Mouse (Mus musculus) hindbrain, embryonic 13.5 days (tissue): Measurements from ENCODE around the gene Akap7. TPM values are rescaled to one million over a fixed set of nuclear protein-coding genes. Genes with fewer than 3 reads are reported as not detected.

Experiments
- ATAC-seq: fragments of 200-750 bp; cut with Nextera tagmentation; 2 replicates; pipeline ENCODE4 v1.8.0; 2017; ENCODE audit warnings: moderate TSS enrichment; ENCODE audit not compliant: low FRiP score
- H3K27ac ChIP-seq: fragments of 300-500 bp; sonication (generic); 2 replicates; pipeline ENCODE4 v1.5.1; 2015; ENCODE audit warnings: inconsistent platforms, mild to moderate bottlenecking, moderate library complexity
- H3K27me3 ChIP-seq: fragments of 300-500 bp; sonication (generic); 2 replicates; pipeline ENCODE4 v1.6.1; 2015; ENCODE audit warnings: mild to moderate bottlenecking, inconsistent platforms
- H3K36me3 ChIP-seq: fragments of 300-500 bp; sonication (generic); 2 replicates; pipeline ENCODE4 v1.6.1; 2015; ENCODE audit warnings: mild to moderate bottlenecking, inconsistent platforms
- H3K4me1 ChIP-seq: fragments of 300-500 bp; sonication (generic); replicated peaks from 2 replicates; pipeline ENCODE4 v1.6.1; 2015; ENCODE audit warnings: inconsistent platforms
- H3K4me2 ChIP-seq: fragments of 300-500 bp; sonication (generic); 2 replicates; pipeline ENCODE4 v1.6.1; 2015; ENCODE audit warnings: inconsistent platforms, mild to moderate bottlenecking, moderate library complexity
- H3K4me3 ChIP-seq: fragments of 300-500 bp; sonication (generic); 2 replicates; pipeline ENCODE4 v1.5.1; 2015; ENCODE audit warnings: mild to moderate bottlenecking, inconsistent platforms
- H3K9ac ChIP-seq: fragments of 300-500 bp; sonication (generic); 2 replicates; pipeline ENCODE4 v1.6.1; 2015; ENCODE audit warnings: mild to moderate bottlenecking, inconsistent platforms
- H3K9me3 ChIP-seq: fragments of 300-500 bp; sonication (generic); 2 replicates; pipeline ENCODE4 v1.6.1; 2016; ENCODE audit warnings: inconsistent platforms
- WGBS: fragments of 180-500 bp; shearing (Covaris S2); methylation state at CpG from one replicate; pipeline ENCODE4 v1.1.7; 2015; 5-methylcytosine and 5-hydroxymethylcytosine counted together
- polyA plus RNA-seq: library from polyadenylated mRNA; unstranded; fragments of >200 nt; fragmentation: Nextera tagmentation; extraction: Ambion mirVana; gene quantifications from 2 replicates; pipeline ENCODE4 v1.2.1, GENCODE M21; 2015

Akap7 gene
- polyA plus RNA-seq, 1 experiment from 2014 or later = 28.1 TPM

DNA sequence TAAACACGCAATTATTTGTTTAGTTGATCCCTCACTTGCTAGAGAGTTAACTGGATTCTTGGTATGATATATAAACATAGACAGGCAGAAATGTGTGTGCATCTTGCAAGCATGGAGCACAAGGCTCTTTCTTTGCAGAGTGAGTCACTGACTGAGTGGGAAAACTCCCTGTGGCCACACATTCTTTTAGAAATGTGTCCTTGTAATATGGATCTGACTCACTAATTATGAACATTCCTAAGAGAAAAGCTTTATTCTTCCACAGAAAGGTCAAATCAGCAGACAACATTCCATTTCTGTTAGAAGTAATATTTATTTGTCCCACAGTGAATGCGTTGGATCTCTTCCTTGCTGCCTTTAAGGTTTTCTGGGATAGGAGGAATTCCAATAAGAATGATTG lies 35.9 kb downstream of the Akap7 start:
- Histone ChIP-seq H3K9ac (no peak overlapping the region), H3K27me3 (no peaks in the 10 kb centered on the region), H3K36me3 (no peaks in the 10 kb centered on the region), H3K4me2 (no peak overlapping the region), H3K4me3 (no peak overlapping the region), H3K9me3 (no peaks in the 10 kb centered on the region), H3K27ac (no peak overlapping the region), H3K4me1 (0 out of 2 replicates have a peak, but pooled peaks cover 2% of the 10 kb centered on the region)
- ATAC-seq = no peak
- WGBS = 89% methylated on average over 2 of the region's 2 CpGs

DNA sequence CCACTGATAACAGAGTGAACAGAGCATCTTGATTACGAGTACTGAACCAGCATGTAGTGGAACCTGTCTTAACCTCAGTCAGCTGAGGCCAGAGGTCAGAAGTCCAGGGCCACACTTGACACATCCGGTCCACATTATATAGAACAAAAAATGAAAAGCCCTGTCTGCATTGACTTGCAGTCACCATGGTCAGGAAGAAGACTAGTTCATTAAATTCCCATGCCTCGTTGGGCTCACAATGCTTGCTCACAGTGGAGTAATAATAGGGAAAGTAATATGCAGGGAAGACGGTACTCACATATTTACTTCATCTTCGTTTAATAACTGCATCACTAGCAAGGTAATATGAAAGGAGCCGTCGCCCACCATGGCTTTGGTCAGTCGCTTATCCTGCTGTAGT lies 36.5 kb downstream of the Akap7 start:
- no peak overlapping the region for H3K27ac ChIP-seq
- H3K9me3 ChIP-seq = no peaks in the 10 kb centered on the region
- ATAC-seq = no peak
- H3K36me3 ChIP-seq = no peaks in the 10 kb centered on the region
- no peaks in the 10 kb centered on the region for H3K27me3 ChIP-seq
- WGBS = 89% methylated on average over 8 of the region's 8 CpGs
- no peak overlapping the region for H3K4me3 ChIP-seq
- H3K4me1 ChIP-seq = 0 out of 2 replicates have a peak, but pooled peaks cover 2% of the 10 kb centered on the region
- no peak overlapping the region for H3K4me2 ChIP-seq
- no peak overlapping the region for H3K9ac ChIP-seq

DNA sequence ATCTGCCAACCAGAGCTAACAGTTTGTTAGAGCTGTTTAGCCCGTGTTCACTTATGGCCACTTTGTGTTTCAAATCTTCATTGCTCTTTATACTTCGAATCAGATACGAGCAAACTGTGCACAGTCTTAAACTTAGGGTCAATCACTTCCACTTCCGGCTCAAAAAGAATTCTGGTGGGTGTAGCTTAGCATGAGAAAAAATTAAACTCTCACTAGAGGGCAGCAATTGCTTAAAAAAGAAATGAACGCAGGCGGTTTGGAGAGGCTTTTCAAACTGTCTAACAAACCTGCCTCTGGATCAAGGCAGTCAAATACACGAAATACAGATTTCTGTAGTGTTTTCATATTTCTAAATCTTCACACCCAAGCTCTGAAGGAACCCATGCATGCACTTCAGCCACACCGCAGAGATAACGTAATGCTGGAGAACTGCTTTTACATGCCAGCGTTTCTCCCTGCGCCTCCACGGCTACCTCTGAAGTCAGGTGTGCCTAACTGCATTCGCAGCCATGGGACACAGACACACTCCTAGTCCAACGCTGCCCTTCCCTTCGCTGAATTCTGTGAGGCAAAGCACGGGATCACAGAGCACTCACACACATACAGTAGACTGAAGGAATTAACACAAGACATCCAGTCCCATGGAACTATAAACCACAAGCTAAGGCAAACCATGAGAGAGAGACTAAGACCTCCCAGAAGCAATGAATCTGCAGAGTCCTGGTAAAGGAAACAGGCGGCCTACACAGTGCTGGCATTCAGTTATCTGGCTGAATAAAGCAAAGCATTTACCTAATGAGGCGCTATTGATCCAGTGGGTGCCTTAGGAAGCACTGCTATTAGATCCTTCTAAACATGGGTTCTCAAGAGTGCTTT lies 39.0 kb downstream of the Akap7 start:
- no peak overlapping the region for H3K4me2 ChIP-seq
- H3K4me1 ChIP-seq = 0 out of 2 replicates have a peak, but pooled peaks cover 2% of the 10 kb centered on the region
- no peak overlapping the region for H3K4me3 ChIP-seq
- peak; percentile 76 for ATAC-seq
- WGBS = 55% methylated on average over 18 of the region's 18 CpGs
- no peak overlapping the region for H3K27ac ChIP-seq
- H3K36me3 ChIP-seq = no peaks in the 10 kb centered on the region
- H3K9ac ChIP-seq = no peak overlapping the region
- no peaks in the 10 kb centered on the region for H3K27me3 ChIP-seq
- no peaks in the 10 kb centered on the region for H3K9me3 ChIP-seq

DNA sequence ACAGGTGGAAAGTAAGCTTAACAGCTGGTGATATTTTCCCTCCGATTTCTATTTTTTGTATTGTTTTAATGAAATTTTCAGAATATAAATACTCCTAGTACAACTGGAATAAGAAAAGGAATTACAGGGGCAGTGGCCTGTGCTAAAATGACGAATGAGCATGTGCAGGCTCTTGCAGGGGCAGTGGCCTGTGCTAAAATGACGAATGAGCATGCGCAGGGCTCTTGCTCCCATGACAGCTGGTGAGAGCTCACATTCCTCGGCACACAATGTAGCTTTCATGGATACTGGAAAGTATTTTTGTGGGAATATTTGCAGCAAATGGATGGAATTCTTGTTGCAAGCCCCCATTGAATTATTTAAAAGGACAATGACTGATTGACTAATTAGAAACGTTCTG lies 46.5 kb downstream of the Akap7 start:
- Histone ChIP-seq H3K36me3 (no peaks in the 10 kb centered on the region), H3K27ac (0 out of 2 replicates have a peak overlapping the region, but pooled peaks have one; percentile 2), H3K4me2 (no peak overlapping the region; the same call in 1 of the 2 replicates), H3K9me3 (no peaks in the 10 kb centered on the region), H3K9ac (no peak overlapping the region), H3K4me1 (no peaks in the 10 kb centered on the region; the same call in 1 of the 2 replicates), H3K4me3 (no peak overlapping the region), H3K27me3 (no peaks in the 10 kb centered on the region)
- peak; percentile 83; the same call in 1 of the 2 replicates for ATAC-seq
- WGBS = 34% methylated on average over 6 of the region's 6 CpGs

DNA sequence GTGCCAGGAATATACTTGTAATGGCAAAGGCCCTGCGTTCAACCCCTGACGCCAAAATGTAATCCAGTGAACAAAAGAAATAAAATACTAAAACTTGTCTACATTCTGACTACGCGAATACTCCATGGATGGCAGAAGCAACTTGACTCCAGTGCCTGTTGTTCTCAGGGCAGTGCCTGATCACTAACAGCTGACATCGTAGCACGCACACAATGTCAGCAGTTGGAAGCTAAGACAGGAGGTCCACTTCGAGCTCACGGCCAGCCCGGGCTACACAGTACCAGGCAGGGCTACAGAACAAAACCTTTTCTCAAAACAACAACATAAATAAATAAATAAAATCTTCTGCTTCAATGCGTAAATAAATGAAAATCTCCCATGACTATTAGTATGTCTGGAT lies 46.9 kb downstream of the Akap7 start:
- no peaks in the 10 kb centered on the region for H3K27me3 ChIP-seq
- no peak for ATAC-seq
- 88% methylated on average over 10 of the region's 10 CpGs for WGBS

DNA sequence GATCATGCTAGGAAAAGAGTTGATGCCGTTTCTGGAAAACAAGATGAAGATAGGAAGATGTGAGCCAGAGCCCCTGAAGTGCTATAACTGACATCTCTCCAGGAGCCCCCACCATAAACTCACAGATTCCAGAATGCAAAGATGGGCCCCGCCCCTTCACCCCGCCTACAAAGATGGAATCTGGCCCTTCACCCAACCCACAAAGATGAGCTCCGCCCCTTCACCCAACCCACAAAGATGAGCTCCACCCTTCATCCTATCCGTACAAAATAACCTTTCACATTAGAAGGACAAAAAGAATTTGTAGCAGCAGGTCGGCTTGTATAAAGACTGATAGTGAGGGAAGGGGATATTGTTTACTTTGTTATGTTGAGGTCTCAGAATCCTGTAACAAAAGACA lies 49.5 kb downstream of the Akap7 start:
- Histone ChIP-seq H3K4me3 (no peak overlapping the region), H3K4me1 (no peaks in the 10 kb centered on the region; the same call in 1 of the 2 replicates), H3K4me2 (no peak overlapping the region), H3K9ac (no peak overlapping the region), H3K36me3 (no peaks in the 10 kb centered on the region), H3K27me3 (no peaks in the 10 kb centered on the region), H3K9me3 (no peaks in the 10 kb centered on the region), H3K27ac (no peak overlapping the region)
- WGBS = 79% methylated on average over 6 of the region's 6 CpGs
- no peak for ATAC-seq

More for the DNA sequence above, 46.9 kb downstream of the Akap7 start:
- Histone ChIP-seq H3K9me3 (no peaks in the 10 kb centered on the region), H3K4me3 (no peak overlapping the region), H3K9ac (no peak overlapping the region), H3K4me2 (no peak overlapping the region), H3K4me1 (no peaks in the 10 kb centered on the region; the same call in 1 of the 2 replicates), H3K27ac (no peak overlapping the region; the same call in 1 of the 2 replicates), H3K36me3 (no peaks in the 10 kb centered on the region)

DNA sequence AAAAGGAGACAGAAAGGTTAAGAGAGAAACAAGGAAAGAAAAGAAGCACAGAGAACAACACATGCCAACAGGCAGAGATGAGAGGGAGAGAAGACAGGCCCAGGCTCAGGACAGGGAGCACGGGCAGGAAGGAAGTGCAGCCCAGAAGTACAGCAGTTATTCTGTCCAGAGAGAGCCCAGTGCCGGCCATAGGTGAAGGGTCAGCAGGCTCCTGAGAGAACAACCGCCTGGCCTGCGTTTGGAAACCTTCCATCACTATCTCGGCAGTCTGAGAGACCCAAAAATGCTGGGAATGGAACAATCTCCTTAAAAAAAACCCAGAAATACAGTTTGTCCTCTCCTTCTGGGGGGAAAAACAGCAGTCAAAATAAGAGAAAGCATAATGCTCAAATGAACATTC lies 50.2 kb downstream of the Akap7 start:
- no peaks in the 10 kb centered on the region for H3K36me3 ChIP-seq
- H3K9me3 ChIP-seq = no peaks in the 10 kb centered on the region
- H3K27ac ChIP-seq = no peak overlapping the region
- no peaks in the 10 kb centered on the region; the same call in 1 of the 2 replicates for H3K4me1 ChIP-seq
- no peaks in the 10 kb centered on the region for H3K27me3 ChIP-seq
- no peak overlapping the region for H3K9ac ChIP-seq
- H3K4me2 ChIP-seq = no peak overlapping the region
- ATAC-seq = no peak
- 71% methylated on average over 5 of the region's 5 CpGs for WGBS
- H3K4me3 ChIP-seq = no peak overlapping the region

DNA sequence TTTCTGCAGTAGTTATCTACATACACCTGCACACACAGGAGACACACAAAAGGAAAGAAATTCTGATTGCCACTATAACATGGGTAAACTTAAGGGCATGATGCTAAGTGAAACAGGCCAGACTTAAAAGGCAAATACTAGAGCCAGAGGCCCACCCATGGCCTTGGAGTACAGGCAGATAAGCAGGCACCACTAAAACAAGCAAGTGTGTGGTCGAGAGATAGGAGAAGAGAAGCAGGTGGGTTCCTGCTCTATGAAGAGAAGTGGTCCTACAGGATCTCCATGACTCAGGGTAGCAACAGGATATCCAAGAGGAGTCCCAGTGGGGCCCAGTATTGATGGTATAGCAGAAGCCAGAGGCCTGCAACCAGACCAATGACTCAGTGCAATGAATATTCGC lies 54.2 kb downstream of the Akap7 start:
- ATAC-seq = no peak
- no peak overlapping the region for H3K4me3 ChIP-seq
- H3K27ac ChIP-seq = no peak overlapping the region
- no peaks in the 10 kb centered on the region for H3K27me3 ChIP-seq
- WGBS = 86% methylated on average over 2 of the region's 2 CpGs
- H3K4me2 ChIP-seq = no peak overlapping the region
- H3K9ac ChIP-seq = no peak overlapping the region
- H3K4me1 ChIP-seq = no peaks in the 10 kb centered on the region
- H3K9me3 ChIP-seq = no peaks in the 10 kb centered on the region
- no peaks in the 10 kb centered on the region for H3K36me3 ChIP-seq

DNA sequence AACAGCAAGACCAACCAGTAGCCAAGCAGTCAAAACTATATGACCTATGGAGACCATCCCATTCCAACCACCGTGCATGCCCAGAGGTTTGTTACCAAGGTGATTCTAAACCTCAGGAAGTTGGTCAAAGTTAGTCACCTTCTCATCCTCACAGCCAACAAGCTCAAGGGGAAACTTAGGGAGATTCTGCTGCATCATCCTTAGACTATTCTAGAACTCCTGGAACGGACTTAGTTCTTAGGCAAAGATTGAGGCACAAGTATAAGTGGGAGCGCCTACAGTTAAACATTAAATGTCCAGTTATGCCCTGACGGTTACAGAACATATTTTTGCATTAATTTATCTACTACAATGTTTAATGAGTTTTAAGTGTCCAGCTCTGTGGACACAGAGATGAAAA lies 54.7 kb downstream of the Akap7 start:
- 93% methylated on average over 4 of the region's 4 CpGs for WGBS
- H3K27me3 ChIP-seq = no peaks in the 10 kb centered on the region
- no peak overlapping the region for H3K27ac ChIP-seq
- H3K36me3 ChIP-seq = no peaks in the 10 kb centered on the region
- no peaks in the 10 kb centered on the region for H3K9me3 ChIP-seq
- H3K9ac ChIP-seq = no peak overlapping the region
- no peak overlapping the region for H3K4me2 ChIP-seq
- H3K4me1 ChIP-seq = no peaks in the 10 kb centered on the region
- ATAC-seq = no peak
- no peak overlapping the region for H3K4me3 ChIP-seq

DNA sequence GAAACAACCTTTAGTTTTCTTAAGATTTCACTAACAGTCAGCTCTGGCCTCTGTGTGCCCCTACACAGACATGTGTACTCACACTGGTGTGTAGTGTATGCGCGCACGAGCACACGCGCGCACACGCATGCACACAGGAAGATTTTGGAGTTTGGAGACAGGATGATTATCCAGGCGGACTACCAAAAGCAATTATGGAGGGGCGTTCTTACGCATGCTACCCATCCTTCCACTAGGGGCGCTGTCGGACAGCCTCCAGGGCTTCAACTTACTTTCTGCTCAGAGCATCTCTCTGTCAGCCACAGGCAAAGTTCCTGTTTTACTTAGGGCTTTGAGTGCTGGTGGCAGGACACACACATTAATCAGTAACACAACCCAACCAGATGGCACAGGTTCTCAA lies 57.6 kb downstream of the Akap7 start:
- Histone ChIP-seq H3K4me1 (no peaks in the 10 kb centered on the region), H3K9me3 (no peaks in the 10 kb centered on the region), H3K9ac (no peak overlapping the region), H3K4me3 (no peak overlapping the region), H3K27me3 (no peaks in the 10 kb centered on the region), H3K4me2 (no peak overlapping the region), H3K27ac (no peak overlapping the region), H3K36me3 (no peaks in the 10 kb centered on the region)
- ATAC-seq = 0 out of 2 replicates have a peak, but pooled peaks have one; percentile 43
- 48% methylated on average over 12 of the region's 12 CpGs for WGBS

DNA sequence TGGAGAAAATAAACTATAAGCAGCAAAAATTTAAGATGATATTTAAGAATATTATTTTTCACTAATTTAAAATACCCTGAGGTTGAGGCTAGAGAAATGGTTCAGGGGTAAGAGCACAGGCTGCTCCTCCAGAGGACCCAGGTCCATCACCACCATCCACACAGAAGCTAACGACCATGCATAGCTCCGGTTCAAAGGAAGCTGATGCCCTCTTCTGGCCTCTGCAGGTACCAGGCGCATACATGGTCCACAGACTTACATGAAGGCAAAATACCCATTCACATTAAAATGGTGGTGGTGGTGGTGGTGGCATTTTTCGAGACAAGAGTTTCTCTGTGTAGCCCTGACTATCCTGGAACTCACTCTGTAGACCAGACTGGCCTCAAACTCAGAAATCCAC lies 61.5 kb downstream of the Akap7 start:
- 50% methylated on average over 4 of the region's 4 CpGs for WGBS
- ATAC-seq = no peak
- Histone ChIP-seq H3K4me3 (no peak overlapping the region), H3K27ac (no peak overlapping the region), H3K27me3 (no peaks in the 10 kb centered on the region), H3K4me2 (no peak overlapping the region), H3K4me1 (no peaks in the 10 kb centered on the region), H3K36me3 (no peaks in the 10 kb centered on the region), H3K9ac (no peak overlapping the region), H3K9me3 (no peaks in the 10 kb centered on the region)

DNA sequence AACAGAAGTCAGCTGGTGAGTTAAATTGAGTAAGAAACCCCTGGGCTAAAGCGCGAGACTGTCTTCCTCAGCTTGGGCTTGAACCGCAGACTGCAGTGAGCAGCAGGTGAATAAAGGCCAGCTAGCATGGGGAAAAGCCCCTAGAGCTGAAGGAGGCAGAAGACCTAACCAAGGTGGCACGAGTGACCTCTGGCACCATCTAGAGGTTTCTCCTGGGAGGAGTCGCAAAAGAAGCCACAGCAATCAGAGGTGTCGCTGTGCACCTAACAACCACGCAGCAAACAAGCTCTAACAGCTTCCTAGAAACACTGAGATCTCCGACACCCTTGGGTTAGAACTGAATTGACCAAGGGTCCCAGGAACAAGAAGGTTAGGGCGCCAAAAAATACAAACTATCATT lies 68.5 kb downstream of the Akap7 start:
- Histone ChIP-seq H3K9ac (no peak overlapping the region), H3K27me3 (no peaks in the 10 kb centered on the region), H3K4me3 (no peak overlapping the region), H3K27ac (no peak overlapping the region), H3K36me3 (no peaks in the 10 kb centered on the region), H3K4me1 (no peaks in the 10 kb centered on the region), H3K4me2 (no peak overlapping the region), H3K9me3 (no peaks in the 10 kb centered on the region)
- ATAC-seq = 0 out of 2 replicates have a peak, but pooled peaks have one; percentile 54
- WGBS = 27% methylated on average over 9 of the region's 9 CpGs

DNA sequence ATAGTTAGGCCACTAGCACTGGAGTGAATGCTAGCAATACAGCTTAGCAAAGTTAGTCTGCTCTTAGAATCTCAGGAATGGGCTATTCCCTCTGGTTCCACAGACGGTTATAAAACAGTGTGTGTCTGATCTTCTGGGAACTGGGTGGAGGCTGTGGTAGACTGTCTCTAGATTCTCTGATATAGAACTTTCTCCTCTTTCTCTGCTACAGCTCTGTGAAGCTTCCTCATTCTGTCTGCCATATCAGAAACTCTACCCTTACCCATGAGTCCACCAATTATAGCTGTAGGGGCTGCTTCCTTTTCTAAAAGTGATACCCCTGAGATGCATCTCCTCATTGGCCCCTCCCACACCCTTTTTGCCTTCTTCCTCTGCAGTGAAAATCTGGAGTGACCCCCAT lies 73.6 kb downstream of the Akap7 start:
- H3K27me3 ChIP-seq = no peaks in the 10 kb centered on the region
- no peaks in the 10 kb centered on the region for H3K4me1 ChIP-seq
- H3K9me3 ChIP-seq = no peaks in the 10 kb centered on the region
- 81% methylated on average over 1 of the region's 1 CpGs for WGBS
- H3K36me3 ChIP-seq = no peaks in the 10 kb centered on the region
- no peak for ATAC-seq
- H3K27ac ChIP-seq = no peak overlapping the region
- H3K4me3 ChIP-seq = no peak overlapping the region
- H3K9ac ChIP-seq = no peak overlapping the region
- no peak overlapping the region for H3K4me2 ChIP-seq
